Mouse (Mus musculus) urinary bladder, postnatal 36 days (tissue): ENCODE measurements at regions not wholly inside any gene's neighbourhood (a gene's known extent, or its start where the extent isn't known, plus 50 kb on each side); places are given as distances from the start of the nearest gene placed in this dataset.
"Not testable (repeated sequence)": the region's sequence is repeated elsewhere in the genome, so short reads cannot be mapped to it uniquely, and the experiment has no call there.

Experiments
- DNase-seq, 2 experiments: peaks; one replicate each; pipeline ENCODE4 v3.0.0; 2022; ENCODE audit warnings: low spot score in 2 of 2, mixed read lengths in 1 of 2

DNA sequence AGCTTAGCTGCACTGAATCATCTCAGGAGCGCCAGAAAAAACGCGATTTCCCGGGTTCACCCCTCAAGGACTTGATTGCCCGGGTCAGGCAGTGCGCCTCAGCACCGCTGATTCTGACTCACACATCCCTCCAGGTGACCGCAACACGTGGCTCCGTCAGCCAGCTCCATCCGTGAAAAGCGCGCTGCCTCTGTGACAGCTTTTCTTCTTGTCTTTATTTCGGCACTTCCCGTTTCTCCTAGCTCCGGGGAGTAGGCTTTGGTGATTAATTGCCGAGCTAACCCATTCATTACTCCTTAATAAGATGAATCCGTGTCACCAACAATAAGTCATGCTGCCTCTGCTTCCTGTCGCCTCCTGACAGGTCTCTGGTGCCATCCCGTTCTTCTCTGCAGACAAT is 108.6 kb downstream of the Katnal1 start:
- no peak for DNase-seq

DNA sequence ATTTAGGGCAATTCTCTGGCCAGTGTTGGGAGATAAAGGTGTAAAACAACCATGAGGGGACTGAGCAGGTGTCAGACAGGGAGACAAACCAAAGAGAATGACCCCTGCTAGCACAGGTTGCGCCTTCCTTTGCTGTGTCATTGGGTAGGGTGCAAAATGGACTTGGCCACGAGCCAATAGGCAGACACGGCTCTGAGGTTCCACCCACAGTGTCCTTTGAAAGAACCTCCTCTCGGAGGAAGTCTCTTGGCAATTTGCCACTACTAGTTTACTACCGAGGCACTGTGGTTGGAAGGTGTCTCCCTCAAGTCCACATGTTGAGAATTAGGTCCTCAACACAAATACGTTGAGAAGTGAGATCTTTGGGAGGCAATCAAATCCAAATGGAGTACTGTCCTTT is 109.7 kb downstream of the Katnal1 start:
- no peak for DNase-seq

DNA sequence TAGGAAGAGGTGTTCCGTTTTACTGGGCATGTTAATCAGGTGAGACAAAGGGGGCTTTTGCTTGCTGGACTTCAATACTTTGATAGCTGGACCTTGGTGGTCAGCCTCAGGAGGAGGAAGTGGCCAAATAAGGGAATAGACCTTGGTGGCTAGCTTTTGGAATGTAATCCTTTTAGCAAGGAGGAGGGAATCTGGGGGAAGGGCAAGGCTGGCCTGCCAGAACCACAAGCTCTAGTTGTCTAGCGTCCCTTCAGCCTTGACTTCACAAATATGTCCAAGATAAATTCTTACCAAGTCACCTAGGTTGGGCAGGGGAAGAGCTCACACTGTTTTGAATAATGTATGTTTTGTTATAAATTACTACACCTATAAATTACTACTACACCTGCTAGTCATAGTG is 110.4 kb downstream of the Katnal1 start:
- no peak for DNase-seq

DNA sequence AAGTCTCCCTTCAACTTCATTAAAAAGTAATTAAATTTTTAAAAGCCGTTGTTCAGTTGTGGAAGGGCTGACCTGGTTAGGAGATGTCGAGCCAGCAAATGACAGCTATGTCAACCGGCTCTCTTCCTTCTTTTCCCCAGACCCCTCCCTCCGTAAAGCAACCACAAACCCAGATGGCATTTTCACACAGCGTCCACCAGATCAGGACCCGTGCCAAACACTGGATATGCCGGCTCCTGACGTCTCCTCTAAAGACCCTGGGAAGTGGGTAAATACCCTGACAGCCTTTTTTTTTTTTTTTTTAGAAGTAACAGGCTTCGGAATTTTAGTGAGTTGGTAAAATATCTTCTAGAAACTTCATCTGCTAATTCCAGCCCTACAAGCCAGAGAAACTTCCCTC is 116.3 kb downstream of the Katnal1 start:
- no peak for DNase-seq

DNA sequence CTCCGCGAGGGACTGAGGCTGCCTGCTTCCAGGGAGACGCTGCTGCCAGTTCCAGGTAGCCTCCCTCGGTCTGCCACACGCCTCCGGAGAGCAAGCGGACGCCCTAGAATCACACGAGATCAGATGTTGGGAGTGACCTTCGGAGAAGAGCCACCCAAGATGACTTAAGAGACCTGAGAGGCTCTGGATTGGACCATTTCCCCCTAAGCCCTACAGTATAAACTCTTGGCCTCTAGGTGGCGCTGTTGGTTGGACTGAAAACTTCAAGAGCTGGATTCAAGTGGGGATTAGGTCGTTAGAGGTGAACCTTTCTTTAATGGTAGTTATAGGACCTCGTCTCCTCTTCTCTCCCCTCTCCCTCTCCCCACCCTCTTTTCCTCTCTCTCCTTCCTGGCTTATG is 117.1 kb downstream of the Katnal1 start:
- DNase-seq, result peak in 1 of 2 experiments; percentile 51

DNA sequence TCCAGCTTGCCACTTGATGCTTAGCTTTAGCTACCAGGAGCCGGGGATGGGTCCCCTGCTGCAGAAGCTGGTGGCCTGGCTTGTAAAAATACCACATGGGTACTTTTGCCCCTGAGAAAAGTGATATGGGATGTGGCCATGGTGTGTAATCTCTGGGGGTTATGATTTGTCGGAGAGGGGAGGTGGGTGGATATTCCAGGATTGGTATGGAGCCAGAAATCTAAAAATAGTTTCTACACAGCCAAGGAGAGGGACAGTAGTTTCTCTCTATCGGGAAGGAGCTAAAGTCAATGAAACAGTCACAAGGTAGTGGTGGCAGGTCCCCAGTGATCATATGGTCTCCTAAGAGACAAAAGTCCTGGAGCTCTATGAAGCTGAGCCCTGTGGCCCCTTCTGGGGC is 119.6 kb downstream of the Katnal1 start:
- DNase-seq, result no peak

DNA sequence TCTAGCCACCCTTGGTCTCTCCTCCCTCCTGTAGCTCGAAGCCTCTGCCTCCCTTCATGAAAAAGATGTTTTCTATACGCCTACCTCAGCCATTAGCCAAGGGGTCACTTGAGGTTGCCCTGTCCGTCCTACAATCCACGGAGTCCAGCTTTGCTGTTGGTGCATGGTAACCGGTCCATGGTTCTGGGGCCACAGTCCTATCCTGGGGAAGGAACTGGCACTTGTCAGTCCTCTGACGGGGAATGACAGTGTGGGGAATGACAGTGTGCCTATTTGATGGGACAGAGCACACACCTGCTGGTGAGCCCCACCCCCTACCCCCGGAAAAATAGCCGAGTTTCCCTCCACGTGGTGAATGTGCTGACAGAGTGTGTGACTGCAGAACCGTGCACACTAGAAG is 120.1 kb downstream of the Katnal1 start:
- DNase-seq, result no peak

DNA sequence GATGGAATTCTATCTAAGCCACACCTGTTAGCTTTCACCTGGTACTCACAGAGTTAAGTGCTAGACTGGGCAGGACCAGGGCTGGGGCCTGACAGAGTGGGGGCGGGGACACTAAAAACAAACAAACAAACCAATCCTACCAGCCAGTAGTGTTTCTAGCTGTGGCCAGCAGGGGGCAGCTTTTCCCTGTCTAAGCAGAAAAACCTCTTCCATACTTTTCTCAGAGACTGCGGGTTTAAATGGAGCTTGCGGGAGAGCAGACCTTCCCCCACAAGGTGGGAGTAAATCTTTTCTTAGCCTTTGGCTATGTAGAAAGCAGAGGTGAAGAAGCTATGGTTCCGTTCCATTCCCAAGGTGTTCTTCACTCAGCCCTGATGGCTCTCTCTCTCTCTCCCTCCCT is 120.7 kb downstream of the Katnal1 start:
- peak in 1 of 2 experiments; percentile 40 for DNase-seq

DNA sequence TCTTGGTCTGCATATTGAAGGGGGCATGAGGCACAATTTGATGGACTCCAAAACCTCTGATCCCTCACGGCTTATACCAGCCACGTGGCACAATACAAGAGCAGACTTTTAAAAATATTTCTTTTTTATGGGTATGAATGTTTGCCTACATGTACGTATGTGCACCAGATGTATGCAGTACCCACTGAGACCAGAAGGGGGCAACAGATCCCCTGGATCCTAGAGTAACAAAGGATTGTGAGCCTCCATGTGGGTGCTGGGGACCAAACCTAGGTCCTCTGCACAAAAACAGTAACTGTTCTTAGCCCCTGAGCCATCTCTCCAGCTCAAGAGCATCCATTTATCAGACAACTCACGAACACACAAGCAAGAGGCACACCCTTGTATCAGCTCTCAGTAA is 121.5 kb downstream of the Katnal1 start:
- no peak for DNase-seq

DNA sequence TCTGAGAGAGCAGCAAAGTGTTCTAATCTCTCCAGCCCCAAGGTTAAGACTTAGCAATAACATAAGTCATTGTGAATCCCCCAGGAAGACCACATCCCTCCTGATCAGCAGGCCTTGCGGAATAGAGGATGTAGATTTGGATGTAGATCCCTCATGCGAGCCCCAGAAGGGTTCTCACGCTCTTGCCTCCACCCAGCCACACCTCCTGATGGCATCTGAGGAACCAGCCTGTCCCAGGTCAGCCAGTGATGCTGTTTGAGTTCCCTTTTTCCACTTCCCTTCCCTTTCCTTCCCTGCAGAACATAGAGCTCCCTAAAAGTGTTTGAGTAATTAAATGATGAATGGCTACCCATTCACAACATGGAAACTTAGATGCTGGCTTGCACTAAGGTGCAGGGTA is 124.1 kb downstream of the Katnal1 start:
- DNase-seq, result no peak

DNA sequence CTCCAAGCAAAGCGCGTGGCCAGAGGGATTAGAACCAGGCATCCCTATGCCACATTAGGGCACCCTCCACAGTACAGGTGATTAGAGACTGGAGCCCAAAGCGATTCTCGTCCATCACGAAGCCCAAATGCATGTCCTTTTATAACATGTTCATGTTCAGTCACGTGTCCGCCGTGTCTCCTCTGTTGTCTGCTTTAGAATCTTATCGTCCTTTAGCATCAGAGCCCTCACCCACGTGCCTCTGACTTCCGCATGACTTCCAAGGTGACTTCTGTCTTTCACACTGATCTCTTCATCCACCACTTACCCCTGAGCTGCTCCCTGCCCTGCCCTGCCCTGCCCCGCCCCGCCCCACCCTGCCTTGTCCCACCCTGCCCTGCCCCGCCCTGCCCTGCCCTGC is 125.3 kb downstream of the Katnal1 start:
- DNase-seq, result no peak

DNA sequence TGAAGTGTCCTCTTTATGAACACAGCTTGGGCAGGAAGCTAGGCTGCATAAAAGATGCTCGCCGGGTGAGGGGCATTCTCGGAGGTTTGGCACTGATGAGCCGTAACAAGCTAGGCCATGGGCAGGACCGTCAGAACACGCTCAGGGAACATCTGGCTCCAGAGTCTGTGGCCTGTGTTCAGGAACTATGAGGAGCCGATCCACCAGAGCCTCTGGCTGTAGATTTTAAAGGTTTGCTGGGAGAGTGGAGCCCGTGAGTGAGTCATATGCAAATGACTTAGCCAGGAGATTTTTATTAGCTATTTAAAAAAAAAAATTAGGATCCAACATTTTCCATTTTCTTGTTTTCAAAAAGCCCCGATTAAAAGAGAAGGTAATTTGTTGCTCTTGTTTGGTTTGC is 126.4 kb downstream of the Katnal1 start:
- DNase-seq, result peak in 1 of 2 experiments; percentile 25

DNA sequence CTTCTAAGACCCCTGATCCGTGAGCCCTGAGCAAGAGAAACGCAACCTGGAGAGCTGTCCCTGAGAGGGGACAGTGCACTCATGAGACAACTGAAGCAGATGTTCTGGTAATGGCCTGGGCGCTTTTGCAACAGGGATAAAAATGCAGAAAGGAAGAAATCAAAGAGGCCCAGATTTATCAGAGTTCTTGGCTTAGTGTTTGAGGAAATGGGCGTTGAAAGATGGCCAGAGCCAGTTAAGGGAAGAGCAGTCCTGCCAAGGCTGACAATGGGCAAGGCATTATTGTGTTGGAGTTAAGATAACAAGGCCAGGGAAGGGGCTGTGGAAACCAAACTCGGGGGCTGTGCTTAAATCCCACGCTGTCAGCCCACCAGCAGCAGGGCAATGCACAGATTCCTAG is 130.6 kb downstream of the Katnal1 start:
- no peak for DNase-seq

DNA sequence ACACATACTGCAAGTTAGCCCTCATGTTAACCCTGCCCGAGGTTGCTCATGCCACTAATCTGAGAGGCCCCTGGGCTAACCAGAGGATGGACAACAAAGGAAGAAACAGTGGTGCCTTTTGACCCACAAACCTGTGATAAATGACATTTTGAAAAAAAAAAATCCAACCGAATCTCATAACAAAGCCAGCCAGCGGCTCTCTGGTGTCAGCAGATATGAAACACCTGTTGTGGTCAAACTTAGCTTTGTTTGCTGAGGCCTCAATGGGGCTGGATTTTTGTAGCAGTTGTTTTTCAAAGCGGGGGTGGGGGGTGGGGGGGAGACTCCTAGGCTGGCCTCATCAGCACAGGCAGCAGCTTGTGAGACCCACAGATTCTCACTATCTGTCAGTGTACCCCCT is 133.0 kb downstream of the Katnal1 start:
- DNase-seq, result no peak

DNA sequence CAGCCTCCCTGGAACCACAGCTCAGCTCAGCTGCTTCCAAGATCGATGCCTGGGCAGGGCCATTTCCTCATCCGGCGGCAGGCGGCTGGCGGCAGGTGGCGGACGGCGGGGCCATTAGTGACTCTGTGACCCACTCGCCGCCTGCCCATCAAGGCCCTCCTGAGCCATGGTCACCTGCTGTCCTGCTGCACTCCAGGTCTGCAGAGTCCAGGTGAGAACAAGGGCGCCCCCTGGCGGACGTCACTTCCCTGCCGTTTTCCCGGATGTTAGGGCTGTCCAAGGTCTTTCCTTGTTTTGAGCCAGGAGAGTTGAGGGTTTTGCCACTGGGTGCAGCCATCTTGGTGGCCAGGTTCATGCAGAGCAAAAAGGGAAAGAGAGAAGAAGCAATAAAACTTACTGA is 134.7 kb downstream of the Katnal1 start:
- peak; percentile 57 to 69 for DNase-seq

DNA sequence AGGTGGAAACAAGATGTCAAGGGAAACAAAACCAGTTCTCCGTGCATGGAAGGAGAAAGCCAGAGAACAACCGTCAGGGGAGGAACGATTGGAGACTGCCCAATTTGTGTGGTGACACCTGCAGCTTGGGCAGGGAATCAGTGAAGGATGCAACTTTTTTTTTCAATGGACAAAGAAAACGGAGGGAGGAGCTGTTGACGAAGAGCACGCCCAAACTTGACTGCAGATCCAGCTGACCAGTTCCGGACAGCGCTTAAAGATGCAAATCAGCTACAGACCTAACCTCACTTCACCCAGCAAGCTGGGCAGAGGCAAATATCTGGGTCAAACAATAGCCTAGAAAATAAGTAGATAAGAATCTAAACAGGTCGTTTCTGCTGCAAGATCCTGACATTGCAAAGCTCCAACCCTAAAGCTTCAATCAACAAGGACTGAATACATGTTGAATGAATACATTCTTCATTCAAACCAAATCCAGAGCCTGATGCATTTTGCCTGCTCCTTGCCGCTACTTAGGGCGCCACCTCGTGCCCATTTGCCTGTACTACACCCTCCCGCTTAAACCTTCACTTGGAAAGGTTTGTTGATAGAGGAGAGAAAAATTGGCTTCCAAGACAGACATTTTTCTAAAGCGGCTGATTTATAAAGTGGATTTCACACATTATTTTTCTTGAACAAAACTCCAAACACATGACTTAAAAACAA is 136.2 kb downstream of the Katnal1 start:
- peak; percentile 82 to 87 for DNase-seq

DNA sequence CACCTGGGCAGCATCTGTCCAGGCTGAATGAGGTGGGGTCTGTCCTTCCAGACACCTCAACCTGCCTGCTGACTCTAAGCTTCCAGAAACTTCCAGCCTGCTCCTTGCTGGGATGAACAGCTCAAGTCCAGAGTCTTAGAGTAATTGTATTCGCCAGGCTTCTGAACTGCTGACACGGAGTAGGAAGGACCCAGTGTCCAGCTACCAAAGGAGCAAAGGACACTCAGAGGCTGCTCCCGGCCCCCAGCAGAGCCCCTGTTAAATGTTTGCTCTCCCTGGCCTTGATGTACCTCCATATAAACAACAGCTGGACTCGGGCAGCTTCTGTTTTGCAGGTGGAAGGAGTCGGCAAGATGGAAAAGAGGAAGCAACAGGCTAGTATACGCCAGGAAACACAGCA is 137.5 kb downstream of the Katnal1 start:
- no peak for DNase-seq

DNA sequence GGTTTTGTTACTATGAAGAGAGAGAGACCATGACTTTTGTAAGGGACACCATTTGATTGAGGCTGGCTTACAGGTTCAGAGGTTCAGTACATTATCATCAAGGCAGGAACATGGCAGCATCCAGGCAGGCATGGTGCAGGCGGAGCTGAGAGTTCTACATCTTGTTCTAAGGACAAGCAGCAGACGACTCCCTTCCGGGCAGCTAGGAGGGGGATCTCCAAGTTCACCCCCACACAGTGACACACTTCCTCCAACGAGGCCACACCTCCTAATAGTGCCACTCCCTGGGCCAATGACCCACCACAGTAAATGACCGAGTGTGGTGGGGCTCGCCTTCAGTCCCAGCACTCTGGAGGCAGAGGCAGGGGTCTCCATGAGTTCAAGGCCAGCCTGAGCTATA is 138.8 kb downstream of the Katnal1 start:
- not testable (repeated sequence) for DNase-seq

DNA sequence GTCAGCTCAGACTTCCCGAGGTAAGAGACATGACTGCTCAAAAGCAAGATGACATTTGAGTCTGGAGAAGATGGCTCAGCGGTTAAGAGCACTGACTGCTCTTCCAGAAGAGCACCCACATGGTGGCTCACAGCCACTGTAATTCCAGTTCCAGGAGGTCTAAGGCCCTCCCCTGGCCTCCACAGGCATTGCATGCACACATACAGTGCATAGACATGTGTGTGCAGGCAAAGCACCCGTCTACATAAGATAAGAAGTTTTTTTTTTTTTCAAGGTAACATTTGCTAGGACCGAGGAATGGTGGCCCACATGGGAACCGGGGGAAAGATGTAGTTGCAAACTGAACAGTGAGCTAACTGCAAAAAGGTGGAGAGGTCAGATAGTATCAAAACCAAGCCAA is 139.3 kb downstream of the Katnal1 start:
- DNase-seq, result no peak

DNA sequence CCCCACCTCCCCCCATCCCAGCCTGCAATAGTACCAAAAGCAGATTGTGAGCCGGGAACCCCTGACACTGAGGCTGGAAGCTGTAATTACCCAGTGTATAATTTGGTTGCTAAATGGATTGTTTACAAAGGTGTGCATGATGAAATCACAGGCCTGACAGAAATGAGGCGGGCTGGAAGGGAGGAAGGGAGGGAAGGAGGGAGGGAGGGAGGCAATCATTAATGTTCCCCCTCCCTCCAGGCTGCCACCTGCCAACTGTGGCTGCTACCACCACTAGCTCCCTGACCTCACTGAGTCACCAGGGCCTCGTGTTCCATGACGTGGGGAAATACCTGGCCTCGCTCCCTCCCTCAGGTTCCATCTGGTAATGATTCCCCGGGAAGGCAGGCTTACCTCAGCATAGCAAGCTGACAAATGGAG is 140.0 kb downstream of the Katnal1 start:
- DNase-seq, result peak in 1 of 2 experiments; percentile 37

DNA sequence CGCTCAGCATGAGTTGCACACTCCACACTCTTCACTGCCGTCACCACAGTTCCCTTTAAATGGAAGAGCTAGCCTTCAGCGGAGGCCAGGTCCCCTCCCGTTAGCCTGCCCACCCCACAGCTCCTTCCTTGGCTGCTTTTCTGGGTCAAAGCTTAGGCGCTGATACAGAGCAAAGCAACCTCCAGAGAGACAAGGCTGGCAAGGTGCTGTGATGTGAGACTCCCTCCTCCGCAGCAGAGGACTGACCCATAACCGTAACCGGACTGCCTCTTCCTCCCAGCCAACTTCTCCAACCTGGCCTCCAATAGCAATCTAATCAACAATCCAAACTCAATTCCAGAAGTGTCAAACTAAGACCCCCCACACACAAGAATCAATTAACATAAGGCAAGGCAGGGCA is 140.4 kb downstream of the Katnal1 start:
- no peak for DNase-seq

DNA sequence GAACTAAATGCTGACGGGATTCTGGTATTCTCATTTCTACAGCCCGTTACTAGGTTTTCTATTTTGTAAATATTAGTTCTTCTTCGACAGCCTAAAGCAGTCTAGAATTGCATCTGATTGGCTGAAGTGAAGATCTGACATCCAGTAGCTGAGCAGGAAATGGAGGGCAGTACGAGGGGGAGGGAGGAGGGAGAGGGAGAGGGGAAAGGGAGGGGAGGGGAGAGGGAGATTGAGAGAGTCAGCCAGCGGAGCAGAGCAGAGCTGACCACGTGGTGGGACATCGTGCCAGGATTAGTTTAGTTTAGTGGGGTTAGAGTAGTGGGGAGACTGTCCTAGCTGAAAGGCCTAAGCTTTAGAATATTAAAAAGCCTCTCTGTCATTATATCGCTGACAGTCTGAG is 141.8 kb downstream of the Katnal1 start:
- DNase-seq, result no peak

DNA sequence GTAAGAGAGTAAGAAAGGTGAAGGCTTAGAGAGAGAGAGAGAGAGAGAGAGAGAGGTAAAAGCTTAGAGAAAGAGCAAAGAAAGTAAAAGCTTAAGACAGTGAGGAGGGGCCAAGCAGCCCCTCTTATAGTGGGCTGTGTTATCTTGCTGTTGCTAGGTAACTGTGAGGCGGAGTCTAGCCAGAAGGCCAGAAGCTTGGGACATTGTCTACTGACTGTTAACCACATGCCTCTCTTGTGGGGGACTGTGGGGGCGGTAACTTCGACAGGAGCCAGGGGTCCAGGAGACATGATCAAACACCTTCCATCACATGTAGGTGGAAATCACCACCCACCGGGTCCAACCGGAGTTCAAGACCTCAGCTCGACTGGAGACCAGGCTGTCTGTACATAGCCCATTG is 148.0 kb downstream of the Katnal1 start:
- DNase-seq, result not testable (repeated sequence)
